Mouse (Mus musculus) testis, adult 2 months (tissue): Measurements from ENCODE around the gene Cep95.

Experiments
- CTCF ChIP-seq: fragments of 200-500 bp; IDR thresholded peaks from 2 replicates; pipeline ENCODE4 v1.5.1; 2012; ENCODE audit warnings: low read depth, mild to moderate bottlenecking, inconsistent platforms, low read length, moderate library complexity; ENCODE audit not compliant: control insufficient read depth, insufficient read depth, insufficient replicate concordance
- POLR2A ChIP-seq: fragments of 200-500 bp; IDR thresholded peaks from 2 replicates; pipeline ENCODE4 v1.6.1; 2012; ENCODE audit warnings: low read depth, mild to moderate bottlenecking, inconsistent platforms, low read length, moderate library complexity; ENCODE audit not compliant: control insufficient read depth

DNA sequence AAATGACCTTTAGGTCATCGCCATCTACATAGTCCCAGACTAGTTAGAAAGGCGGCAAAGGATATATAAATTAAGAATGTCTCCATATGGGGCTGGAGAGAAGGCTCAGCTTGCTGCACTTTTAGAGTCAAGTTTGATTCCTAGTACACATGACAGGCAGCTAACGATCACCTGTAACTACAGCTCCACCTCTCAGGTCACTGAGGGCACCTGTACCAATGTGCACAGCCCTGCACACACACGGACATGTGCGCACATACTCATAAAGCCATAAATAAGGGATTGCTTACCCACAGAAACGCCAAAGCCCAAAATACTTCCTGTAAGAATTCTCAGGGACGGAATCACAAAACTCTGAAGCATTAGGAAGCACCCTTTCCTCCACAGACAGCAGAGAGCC is 39.0 kb downstream of the Cep95 start:
- TF ChIP-seq CTCF (no peak), POLR2A (no peak)
